In the genomic region with DNA sequence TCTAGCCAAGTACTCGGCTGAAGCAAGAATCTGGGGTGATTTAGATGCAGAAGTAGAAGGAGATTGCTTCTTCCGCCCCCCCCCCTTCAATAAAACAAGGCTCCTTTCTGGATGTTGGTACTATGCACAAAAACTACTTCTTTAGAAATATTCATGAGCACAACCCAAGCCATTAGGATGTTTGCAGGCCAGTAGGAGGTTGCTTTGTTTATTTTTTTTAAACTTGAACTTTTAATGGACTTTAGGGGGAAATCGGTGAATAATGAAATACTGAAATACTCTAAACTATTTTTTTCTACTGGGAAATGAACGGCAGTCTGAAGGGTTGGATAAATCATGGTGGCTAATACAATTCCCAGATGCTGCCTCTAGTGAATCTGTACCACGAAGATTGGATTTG, we compare ENCODE assay signal across 35 mouse cellular contexts. TPM values are rescaled to one million over a fixed set of nuclear protein-coding genes. Genes with fewer than 3 reads are reported as not detected.
"Had no signal": no experiment of that assay in that cellular context is flagged by ENCODE, and none has a peak within 500 bp of the region (broad histone marks: within the 10 kb centered on the region; RNA-seq: fewer than 3 reads in every experiment).

Gene Pnlip (plus strand): TSS at position 301 of the 400 bp plus-strand sequence.

- H3K27ac ChIP-seq: embryonic facial prominence, embryonic 10.5 days; embryonic facial prominence, embryonic 12.5 days; embryonic facial prominence, embryonic 13.5 days; embryonic facial prominence, embryonic 15.5 days; forebrain, embryonic 10.5 days; forebrain, embryonic 12.5 days; forebrain, embryonic 13.5 days; forebrain, embryonic 15.5 days; gastrocnemius, adult 2 months; heart, adult 2 months had no signal

- H3K4me1 ChIP-seq: embryonic facial prominence, embryonic 10.5 days; embryonic facial prominence, embryonic 12.5 days; embryonic facial prominence, embryonic 13.5 days; embryonic facial prominence, embryonic 15.5 days; forebrain, embryonic 10.5 days; forebrain, embryonic 12.5 days; forebrain, embryonic 13.5 days; forebrain, embryonic 15.5 days had no signal

- H3K36me3 ChIP-seq: embryonic facial prominence, embryonic 10.5 days; embryonic facial prominence, embryonic 12.5 days; embryonic facial prominence, embryonic 13.5 days; embryonic facial prominence, embryonic 15.5 days; forebrain, embryonic 10.5 days; forebrain, embryonic 12.5 days; forebrain, embryonic 15.5 days had no signal

- H3K9me3 ChIP-seq: embryonic facial prominence, embryonic 10.5 days; embryonic facial prominence, embryonic 12.5 days; embryonic facial prominence, embryonic 13.5 days; embryonic facial prominence, embryonic 15.5 days; forebrain, embryonic 10.5 days; forebrain, embryonic 12.5 days; forebrain, embryonic 13.5 days; forebrain, embryonic 15.5 days had no signal

- H3K4me3 ChIP-seq: embryonic facial prominence, embryonic 10.5 days; embryonic facial prominence, embryonic 12.5 days; embryonic facial prominence, embryonic 13.5 days; embryonic facial prominence, embryonic 15.5 days; erythroblast, embryonic 14.5 days; forebrain, embryonic 10.5 days; forebrain, embryonic 12.5 days; forebrain, embryonic 13.5 days; forebrain, embryonic 15.5 days; gastrocnemius, adult 2 months; heart, adult 2 months had no signal

- DNase-seq: cerebellum, adult 2 months; cerebellum, adult 8-10 months; cerebellum, adult 9-10 months; cerebellum, adult 9-11 months; cerebellum, postnatal 10 days; cerebellum, postnatal 14 days; cerebellum, postnatal 25 days; cerebellum, postnatal 36 days; embryo, embryonic 11 days; forebrain, postnatal 0 days; gastrocnemius, adult 2 months; gastrocnemius, postnatal 10 days; gastrocnemius, postnatal 14 days; gastrocnemius, postnatal 25 days; gastrocnemius, postnatal 36 days; heart, adult 18-20 months; heart, adult 2 months had no signal

- ATAC-seq: forebrain, embryonic 13.5 days; forebrain, embryonic 14.5 days; forebrain, embryonic 15.5 days; forebrain, embryonic 16.5 days; forebrain, postnatal 0 days had no signal

- H3K27me3 ChIP-seq: embryonic facial prominence, embryonic 12.5 days; embryonic facial prominence, embryonic 13.5 days; embryonic facial prominence, embryonic 15.5 days; forebrain, embryonic 12.5 days; forebrain, embryonic 13.5 days; forebrain, embryonic 15.5 days had no signal

RNA-seq across cellular contexts. Expression of gene Pnlip, which starts in this region (rescaled TPM):
- total RNA-seq: common myeloid progenitor, adult 5-6 weeks; gastrocnemius, adult 2 months; gastrocnemius, adult 8-10 months; gastrocnemius, postnatal 10 days; gastrocnemius, postnatal 14 days; gastrocnemius, postnatal 25 days; gastrocnemius, postnatal 36 days; gastrocnemius, postnatal 4 days; granulocyte monocyte progenitor cell, adult 5-6 weeks; heart, adult 18-20 months; heart, adult 2 months had no signal
- polyA plus RNA-seq: cerebellum, adult 2 months; embryonic facial prominence, embryonic 10.5 days; embryonic facial prominence, embryonic 11.5 days; embryonic facial prominence, embryonic 12.5 days; embryonic facial prominence, embryonic 13.5 days; embryonic facial prominence, embryonic 14.5 days; embryonic facial prominence, embryonic 15.5 days; erythroblast, embryonic 14.5 days; forebrain, embryonic 10.5 days; forebrain, embryonic 11.5 days; forebrain, embryonic 12.5 days; forebrain, embryonic 13.5 days; heart, adult 2 months had no signal
